Mouse (Mus musculus) bone marrow, adult 2 months (tissue): ENCODE measurements around the gene Maml3. TPM values are rescaled to one million over a fixed set of nuclear protein-coding genes. Genes with fewer than 3 reads are reported as not detected.
A peak's percentile ranks its signal among the peaks of the same experiment; 100 is the strongest.

Source experiments
- H3K27ac ChIP-seq: fragments of 200-500 bp; 2 replicates; pipeline ENCODE4 v1.5.1; 2012; ENCODE audit warnings: low read depth, mild to moderate bottlenecking, control low read depth, inconsistent platforms, low read length; ENCODE audit not compliant: control insufficient read depth, poor library complexity, insufficient read depth
- H3K4me1 ChIP-seq: fragments of 200-500 bp; 2 replicates; pipeline ENCODE4 v1.6.1; 2011; ENCODE audit warnings: low read length; ENCODE audit not compliant: control insufficient read depth, insufficient read depth
- H3K4me3 ChIP-seq: fragments of 200-500 bp; replicated peaks from 2 replicates; pipeline ENCODE3; 2011; ENCODE audit warnings: mild to moderate bottlenecking, low read depth, low read length, control low read depth; ENCODE audit not compliant: control insufficient read depth
- CTCF ChIP-seq: fragments of 200-500 bp; IDR thresholded peaks from 2 replicates; pipeline ENCODE4 v1.5.1; 2011; ENCODE audit warnings: low read length, control low read depth; ENCODE audit not compliant: control insufficient read depth, insufficient read depth
- POLR2A ChIP-seq: fragments of 200-500 bp; IDR thresholded peaks from 2 replicates; pipeline ENCODE4 v1.6.1; 2011; ENCODE audit warnings: low read depth, mild to moderate bottlenecking, control low read depth, low read length, borderline replicate concordance; ENCODE audit not compliant: control insufficient read depth
- WGBS: fragments of 180-500 bp; shearing (Covaris S2); methylation state at CpG from one replicate; pipeline ENCODE4 v1.1.7; 2018; 5-methylcytosine and 5-hydroxymethylcytosine counted together
- polyA plus RNA-seq: library from polyadenylated mRNA; stranded (reverse); fragments of >200 nt; gene quantifications from 2 replicates; pipeline ENCODE4 v1.2.4, GENCODE M21; 2011; ENCODE audit warnings: low replicate concordance; ENCODE audit not compliant: missing spikeins, insufficient read depth, insufficient read length

Gene Maml3
- polyA plus RNA-seq, 1 experiment = 4.9 TPM

DNA sequence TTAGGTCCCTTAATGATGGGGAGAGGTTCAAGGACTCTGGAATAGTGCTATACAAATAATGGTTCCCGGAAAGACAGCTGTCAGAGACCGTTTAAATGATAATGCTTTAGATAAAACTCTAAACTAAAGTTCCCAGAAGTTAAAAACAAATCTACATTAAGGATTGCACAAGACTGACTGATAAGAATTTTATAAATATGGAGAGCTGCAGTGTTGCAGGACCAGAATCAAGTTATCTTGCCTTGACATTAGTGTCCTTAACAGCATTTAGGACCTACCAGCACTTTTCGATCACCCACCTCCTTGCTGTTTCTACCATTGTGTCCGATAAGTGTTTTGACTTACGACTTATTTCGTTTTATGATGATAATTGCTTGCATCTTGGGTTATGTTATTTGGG is 466.6 kb downstream of the Maml3 start:
- Histone ChIP-seq H3K4me1 (no peaks in the 10 kb centered on the region; the same call in none of the 2 replicates), H3K4me3 (no peak overlapping the region), H3K27ac (no peak overlapping the region)
- TF ChIP-seq CTCF (no peak), POLR2A (no peak)
- 67% methylated on average over 6 of the region's 6 CpGs for WGBS

DNA sequence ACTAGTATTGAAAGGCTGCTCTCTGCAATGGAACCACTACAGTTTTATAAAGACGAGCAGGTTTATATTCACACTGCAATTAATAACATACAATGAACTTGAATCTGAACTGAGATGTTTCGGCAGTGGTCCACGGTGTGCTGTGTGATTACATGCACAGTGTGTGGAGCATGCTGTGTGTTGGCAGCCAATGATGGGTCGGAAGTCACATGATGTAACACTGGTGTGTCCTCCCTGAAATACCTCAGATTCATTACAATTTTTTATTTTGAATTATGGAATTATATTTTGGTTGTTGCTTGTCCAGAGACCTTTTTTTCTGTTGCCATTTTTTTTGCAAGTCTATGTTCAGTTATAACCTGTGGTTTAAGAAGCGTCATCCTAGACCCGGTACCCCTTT is 467.6 kb downstream of the Maml3 start:
- H3K27ac ChIP-seq = no peak overlapping the region
- H3K4me3 ChIP-seq = no peak overlapping the region
- 74% methylated on average over 6 of the region's 6 CpGs for WGBS
- H3K4me1 ChIP-seq = no peaks in the 10 kb centered on the region; the same call in none of the 2 replicates
- TF ChIP-seq CTCF (no peak), POLR2A (no peak)

DNA sequence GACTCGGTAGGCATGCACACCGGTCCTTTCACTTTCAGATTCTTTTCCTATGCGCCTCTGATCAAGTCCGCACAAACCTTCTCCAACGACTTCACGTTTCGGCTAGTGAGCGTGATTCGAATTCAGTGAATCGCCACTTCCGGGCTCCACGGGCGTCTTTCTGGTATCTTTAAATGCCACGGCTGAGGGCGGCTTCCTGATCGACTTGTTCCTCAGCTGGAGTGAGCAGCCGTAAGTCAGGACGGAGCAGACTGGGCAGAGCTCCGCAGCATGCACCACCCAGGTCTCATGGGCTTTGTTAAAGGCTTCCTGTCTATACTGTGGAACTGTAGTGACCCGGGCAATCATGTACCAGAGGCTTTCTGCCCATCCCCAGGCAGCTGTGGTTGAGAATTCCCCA is 468.2 kb downstream of the Maml3 start:
- Histone ChIP-seq H3K27ac (peak overlapping the region; percentile 74), H3K4me3 (peak overlapping the region; percentile 62), H3K4me1 (no peaks in the 10 kb centered on the region; the same call in none of the 2 replicates)
- no peak for TF ChIP-seq CTCF
- no peak for TF ChIP-seq POLR2A
- WGBS = 4% methylated on average over 20 of the region's 20 CpGs

DNA sequence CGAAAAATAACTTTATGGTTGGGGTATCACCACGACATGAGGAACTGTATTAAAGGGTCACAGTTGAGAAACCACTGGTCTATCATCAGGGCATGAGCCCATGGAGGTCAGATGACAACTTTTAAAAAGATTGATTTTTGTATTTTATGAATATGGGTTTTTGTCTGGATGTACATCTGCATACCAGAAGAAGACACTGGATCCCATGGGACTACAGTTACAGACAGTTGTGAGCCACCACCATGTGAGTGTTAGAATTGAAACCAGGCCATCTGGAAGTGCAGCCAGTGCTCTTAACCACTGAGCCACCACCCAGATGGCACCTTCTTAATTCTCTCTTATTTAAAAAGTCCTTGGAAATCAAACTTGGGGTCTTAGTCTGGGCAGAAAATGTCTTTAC is 468.9 kb downstream of the Maml3 start:
- WGBS = 31% methylated on average over 2 of the region's 2 CpGs
- H3K27ac ChIP-seq = no peak overlapping the region
- no peak for TF ChIP-seq CTCF
- no peak for TF ChIP-seq POLR2A
- H3K4me3 ChIP-seq = no peak overlapping the region
- H3K4me1 ChIP-seq = no peaks in the 10 kb centered on the region; the same call in none of the 2 replicates

Other genes starting within 250 kb of the Maml3 start
- 4.1 and 6.3 TPM in 2 replicates for gene Foxo1, start 163.3 kb upstream of the Maml3 start, polyA plus RNA-seq